Mouse (Mus musculus) hindbrain, embryonic 11.5 days (tissue): Measurements from ENCODE around the gene Gcn1l1. TPM values are rescaled to one million over a fixed set of nuclear protein-coding genes. Genes with fewer than 3 reads are reported as not detected.

Experiments
- ATAC-seq: fragments of 200-750 bp; cut with Nextera tagmentation; 2 replicates; pipeline ENCODE4 v1.8.0; 2017; ENCODE audit warnings: mild to moderate bottlenecking, moderate TSS enrichment, moderate library complexity; ENCODE audit not compliant: low FRiP score
- DNase-seq: peaks from one replicate; pipeline ENCODE4 v3.0.0-alpha.2; 2015; ENCODE audit warnings: low spot score
- H3K27ac ChIP-seq: fragments of 300-500 bp; sonication (generic); 2 replicates; pipeline ENCODE4 v1.5.1; 2014; ENCODE audit warnings: mild to moderate bottlenecking, low read depth, low read length
- H3K27me3 ChIP-seq: fragments of 300-500 bp; sonication (generic); 2 replicates; pipeline ENCODE4 v1.6.1; 2014; ENCODE audit warnings: mild to moderate bottlenecking, low read length, moderate library complexity, mixed read lengths; ENCODE audit not compliant: control insufficient read depth, insufficient read depth
- H3K36me3 ChIP-seq: fragments of 300-500 bp; sonication (generic); 2 replicates; pipeline ENCODE4 v1.6.1; 2014; ENCODE audit warnings: mild to moderate bottlenecking, low read length, moderate library complexity, mixed read lengths; ENCODE audit not compliant: control insufficient read depth, insufficient read depth
- H3K4me1 ChIP-seq: fragments of 300-500 bp; sonication (generic); replicated peaks from 2 replicates; pipeline ENCODE4 v1.6.1; 2014; ENCODE audit warnings: low read length, mixed read lengths; ENCODE audit not compliant: control insufficient read depth, insufficient read depth
- H3K4me2 ChIP-seq: fragments of 300-500 bp; sonication (generic); replicated peaks from 2 replicates; pipeline ENCODE4 v1.6.1; 2014; ENCODE audit warnings: mild to moderate bottlenecking, low read depth, low read length
- H3K4me3 ChIP-seq: fragments of 300-500 bp; sonication (generic); 2 replicates; pipeline ENCODE4 v1.5.1; 2014; ENCODE audit warnings: low read depth, low read length
- H3K9ac ChIP-seq: fragments of 300-500 bp; sonication (generic); 2 replicates; pipeline ENCODE4 v1.6.1; 2014; ENCODE audit warnings: low read depth, low read length
- H3K9me3 ChIP-seq: fragments of 300-500 bp; sonication (generic); 2 replicates; pipeline ENCODE4 v1.6.1; 2016; ENCODE audit warnings: low read length; ENCODE audit not compliant: control insufficient read depth
- WGBS: fragments of 180-500 bp; shearing (Covaris S2); extraction: QIAGEN DNeasy Blood & Tissue Kit; methylation state at CpG from one replicate; pipeline ENCODE4 v1.1.7; 2014; 5-methylcytosine and 5-hydroxymethylcytosine counted together
- polyA plus RNA-seq: library from polyadenylated mRNA; unstranded; fragments of >200 nt; fragmentation: Nextera tagmentation; extraction: Ambion mirVana; gene quantifications from 2 replicates; pipeline ENCODE4 v1.2.1, GENCODE M21; 2014

Gcn1l1 gene
- polyA plus RNA-seq, 1 experiment from 2014 or later, result 39.4 TPM

GRCm38 (mm10) chr5:115591028-115591427 lies 26.0 kb downstream of the Gcn1l1 start:
- DNase-seq (no peak), ATAC-seq (no peak)
- WGBS, result 86% methylated on average over 11 of the region's 11 CpGs
- Histone ChIP-seq H3K36me3 (peaks cover 46% of the 10 kb centered on the region), H3K4me2 (no peak overlapping the region), H3K9me3 (no peaks in the 10 kb centered on the region), H3K4me1 (no peaks in the 10 kb centered on the region), H3K4me3 (no peak overlapping the region), H3K27ac (no peak overlapping the region), H3K27me3 (no peaks in the 10 kb centered on the region), H3K9ac (no peak overlapping the region)

GRCm38 (mm10) chr5:115591506-115591905 lies 26.5 kb downstream of the Gcn1l1 start:
- H3K9me3 ChIP-seq, result no peaks in the 10 kb centered on the region
- no peak for ATAC-seq
- no peak overlapping the region for H3K4me2 ChIP-seq
- no peak overlapping the region for H3K4me3 ChIP-seq
- peaks cover 50% of the 10 kb centered on the region for H3K36me3 ChIP-seq
- H3K27ac ChIP-seq, result no peak overlapping the region
- H3K27me3 ChIP-seq, result no peaks in the 10 kb centered on the region
- DNase-seq, result no peak
- H3K4me1 ChIP-seq, result no peaks in the 10 kb centered on the region
- no peak overlapping the region for H3K9ac ChIP-seq
- 100% methylated on average over 2 of the region's 2 CpGs for WGBS

DNA sequence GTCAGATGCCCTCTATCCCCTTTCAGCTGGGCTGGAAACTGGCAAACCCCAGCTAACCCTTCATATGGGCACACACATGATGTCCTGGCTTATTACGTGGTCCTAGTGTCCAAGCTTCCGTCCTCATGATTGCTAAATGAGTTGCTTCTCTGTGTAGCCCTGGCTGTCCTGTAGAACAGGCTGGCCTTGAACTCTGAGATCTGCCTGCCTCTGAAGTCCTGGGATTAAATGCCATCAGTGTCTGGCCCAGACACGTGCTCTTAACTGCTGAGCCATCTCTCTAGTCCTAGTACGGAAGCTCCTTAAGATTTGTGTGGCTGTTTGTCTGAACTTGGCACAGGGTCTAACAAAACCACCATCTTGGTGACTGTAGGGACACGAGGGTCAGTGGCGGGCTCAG lies 38.5 kb downstream of the Gcn1l1 start:
- H3K27ac ChIP-seq, result no peak overlapping the region
- WGBS, result 92% methylated on average over 6 of the region's 6 CpGs
- H3K27me3 ChIP-seq, result no peaks in the 10 kb centered on the region
- no peak overlapping the region for H3K9ac ChIP-seq
- no peak overlapping the region for H3K4me2 ChIP-seq
- ATAC-seq, result no peak
- peaks cover 8% of the 10 kb centered on the region; the same call in 1 of the 2 replicates for H3K36me3 ChIP-seq
- no peak for DNase-seq
- H3K4me3 ChIP-seq, result no peak overlapping the region
- H3K4me1 ChIP-seq, result no peaks in the 10 kb centered on the region
- H3K9me3 ChIP-seq, result no peaks in the 10 kb centered on the region

- H3K27ac ChIP-seq, result no peak overlapping the region
- no peak overlapping the region for H3K4me3 ChIP-seq
- no peaks in the 10 kb centered on the region for H3K9me3 ChIP-seq
- H3K4me2 ChIP-seq, result no peak overlapping the region
- WGBS, result 93% methylated on average over 11 of the region's 11 CpGs
- ATAC-seq (no peak), DNase-seq (no peak)
- no peak overlapping the region for H3K9ac ChIP-seq
- H3K4me1 ChIP-seq, result no peaks in the 10 kb centered on the region
- H3K27me3 ChIP-seq, result no peaks in the 10 kb centered on the region
- peaks cover 31% of the 10 kb centered on the region for H3K36me3 ChIP-seq
Observed at GRCm38 (mm10) chr5:115611566-115611965, 46.5 kb downstream of the Gcn1l1 start.

DNA sequence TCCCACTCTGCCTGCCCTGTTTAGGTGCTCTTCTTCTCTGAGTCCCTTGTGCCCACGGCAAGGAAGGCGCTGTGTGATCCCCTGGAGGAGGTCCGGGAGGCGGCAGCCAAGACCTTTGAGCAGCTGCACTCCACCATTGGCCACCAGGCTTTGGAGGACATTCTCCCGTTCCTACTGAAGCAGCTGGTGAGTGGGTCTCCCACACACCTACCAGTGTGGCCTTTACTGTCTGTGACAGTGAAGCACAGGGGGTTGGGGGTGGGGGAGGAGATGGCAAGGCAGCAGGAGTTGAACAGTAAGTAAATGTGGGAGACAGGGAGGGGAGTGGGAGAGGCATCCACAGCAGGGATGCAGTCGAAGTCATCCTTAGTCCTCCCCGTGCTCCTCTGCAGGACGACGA lies 48.3 kb downstream of the Gcn1l1 start:
- ATAC-seq, result no peak

GRCm38 (mm10) chr5:115614948-115615347 lies 49.9 kb downstream of the Gcn1l1 start:
- no peak for ATAC-seq
- peak; percentile 57 for DNase-seq
- Histone ChIP-seq H3K27me3 (no peaks in the 10 kb centered on the region), H3K4me1 (no peaks in the 10 kb centered on the region), H3K4me3 (no peak overlapping the region), H3K4me2 (no peak overlapping the region), H3K27ac (no peak overlapping the region), H3K9ac (no peak overlapping the region), H3K9me3 (no peaks in the 10 kb centered on the region), H3K36me3 (peaks cover 40% of the 10 kb centered on the region)
- 78% methylated on average over 7 of the region's 7 CpGs for WGBS

More for the DNA sequence above, 48.3 kb downstream of the Gcn1l1 start:
- Histone ChIP-seq H3K36me3 (peaks cover 41% of the 10 kb centered on the region), H3K4me1 (no peaks in the 10 kb centered on the region), H3K4me2 (no peak overlapping the region), H3K4me3 (no peak overlapping the region), H3K9ac (no peak overlapping the region), H3K27ac (no peak overlapping the region), H3K9me3 (no peaks in the 10 kb centered on the region), H3K27me3 (no peaks in the 10 kb centered on the region)
- no peak for DNase-seq
- WGBS, result 91% methylated on average over 9 of the region's 9 CpGs

- H3K27me3 ChIP-seq, result no peaks in the 10 kb centered on the region
- H3K36me3 ChIP-seq, result peaks cover 21% of the 10 kb centered on the region
- WGBS, result 96% methylated on average over 15 of the region's 15 CpGs
- H3K27ac ChIP-seq, result no peak overlapping the region
- H3K9ac ChIP-seq, result no peak overlapping the region
- DNase-seq, result no peak
- no peak overlapping the region for H3K4me2 ChIP-seq
- no peak for ATAC-seq
- no peak overlapping the region for H3K4me3 ChIP-seq
- H3K9me3 ChIP-seq, result no peaks in the 10 kb centered on the region
- H3K4me1 ChIP-seq, result no peaks in the 10 kb centered on the region
Observed at GRCm38 (mm10) chr5:115619690-115620089, 54.6 kb downstream of the Gcn1l1 start.

GRCm38 (mm10) chr5:115622686-115623085 lies 57.6 kb downstream of the Gcn1l1 start:
- H3K4me2 ChIP-seq, result no peak overlapping the region
- H3K4me3 ChIP-seq, result no peak overlapping the region
- DNase-seq, result no peak
- 89% methylated on average over 7 of the region's 7 CpGs for WGBS
- H3K4me1 ChIP-seq, result no peaks in the 10 kb centered on the region
- no peak overlapping the region for H3K27ac ChIP-seq
- no peak overlapping the region for H3K9ac ChIP-seq
- peaks cover 2% of the 10 kb centered on the region for H3K36me3 ChIP-seq
- no peak for ATAC-seq
- H3K9me3 ChIP-seq, result no peaks in the 10 kb centered on the region
- H3K27me3 ChIP-seq, result no peaks in the 10 kb centered on the region

GRCm38 (mm10) chr5:115623694-115624440 lies 58.8 kb downstream of the Gcn1l1 start:
- Histone ChIP-seq H3K27ac (no peak overlapping the region), H3K4me3 (no peak overlapping the region), H3K4me2 (no peak overlapping the region), H3K9me3 (no peaks in the 10 kb centered on the region), H3K27me3 (no peaks in the 10 kb centered on the region), H3K36me3 (no peaks in the 10 kb centered on the region), H3K4me1 (no peaks in the 10 kb centered on the region), H3K9ac (no peak overlapping the region)
- DNase-seq, result no peak
- 71% methylated on average over 9 of the region's 9 CpGs for WGBS
- ATAC-seq, result no peak
